Mouse (Mus musculus) cerebellum, adult 11 months (tissue): ENCODE results near the gene Zfp830.

Source experiments
- DNase-seq: peaks from one replicate; pipeline ENCODE4 v3.0.0; 2022

Gene Zfp830

GRCm38 (mm10) chr11:82763742-82764437 lies at the start of gene Zfp830, which contains the start of gene Cct6b:
TSS of gene Zfp830 (plus strand) at chr11:82764345.
TSS of gene Cct6b (minus strand) at chr11:82764321.
- peak; percentile 90 for DNase-seq

- no peak for DNase-seq
These were observed 44.9 kb upstream of the Zfp830 start for GRCm38 (mm10) chr11:82719294-82719693.

GRCm38 (mm10) chr11:82726862-82727261 lies 37.3 kb upstream of the Zfp830 start:
- no peak for DNase-seq

- DNase-seq = no peak
These were observed 29.9 kb upstream of the Zfp830 start for GRCm38 (mm10) chr11:82734227-82734626.

- DNase-seq = no peak
These were observed 25.1 kb upstream of the Zfp830 start for GRCm38 (mm10) chr11:82739006-82739405.

- DNase-seq = no peak
These were observed 18.0 kb upstream of the Zfp830 start for GRCm38 (mm10) chr11:82746138-82746537.

- no peak for DNase-seq
These were observed 17.2 kb upstream of the Zfp830 start for GRCm38 (mm10) chr11:82746857-82747366.

- DNase-seq = no peak
These were observed 11.6 kb upstream of the Zfp830 start for GRCm38 (mm10) chr11:82752349-82753115.

GRCm38 (mm10) chr11:82755919-82756318 lies 8.2 kb upstream of the Zfp830 start:
- no peak for DNase-seq

GRCm38 (mm10) chr11:82762286-82762829 lies 1.8 kb upstream of the Zfp830 start:
- no peak for DNase-seq

- DNase-seq = no peak
These were observed 884 bp upstream of the Zfp830 start for GRCm38 (mm10) chr11:82763261-82763660.

GRCm38 (mm10) chr11:82764438-82764924 lies 336 bp downstream of the Zfp830 start:
- no peak for DNase-seq

- no peak for DNase-seq
These were observed 16.0 kb downstream of the Zfp830 start for GRCm38 (mm10) chr11:82780134-82780533.

- peak; percentile 94 for DNase-seq
These were observed 17.1 kb downstream of the Zfp830 start, which contains the start of gene Lig3 for GRCm38 (mm10) chr11:82780983-82781903. TSS of gene Lig3 (plus strand) at chr11:82781108.

GRCm38 (mm10) chr11:82782197-82782596 lies 18.1 kb downstream of the Zfp830 start:
- DNase-seq = no peak

GRCm38 (mm10) chr11:82783453-82783852 lies 19.3 kb downstream of the Zfp830 start:
- DNase-seq = no peak

GRCm38 (mm10) chr11:82806656-82807055 lies 42.5 kb downstream of the Zfp830 start:
- DNase-seq = no peak

GRCm38 (mm10) chr11:82807370-82807769 lies 43.2 kb downstream of the Zfp830 start:
- DNase-seq = no peak

- DNase-seq = no peak
These were observed 44.3 kb downstream of the Zfp830 start for GRCm38 (mm10) chr11:82808485-82808884.
